Mouse (Mus musculus) liver, embryonic 12.5 days (tissue): Measurements from ENCODE around the gene Grik3. TPM values are rescaled to one million over a fixed set of nuclear protein-coding genes. Genes with fewer than 3 reads are reported as not detected.

ENCODE experiments used
- ATAC-seq: fragments of 200-750 bp; cut with Nextera tagmentation; 2 replicates; pipeline ENCODE4 v1.8.0; 2017; ENCODE audit warnings: moderate number of reproducible peaks, mild to moderate bottlenecking, moderate library complexity
- H3K27ac ChIP-seq: fragments of 300-500 bp; sonication (generic); 2 replicates; pipeline ENCODE4 v1.5.1; 2016; ENCODE audit warnings: mild to moderate bottlenecking
- H3K27me3 ChIP-seq: fragments of 300-500 bp; sonication (generic); replicated peaks from 2 replicates; pipeline ENCODE4 v1.6.1; 2016; ENCODE audit warnings: mild to moderate bottlenecking, moderate library complexity
- H3K36me3 ChIP-seq: fragments of 300-500 bp; sonication (generic); 2 replicates; pipeline ENCODE4 v1.6.1; 2016; ENCODE audit warnings: mild to moderate bottlenecking, moderate library complexity
- H3K4me1 ChIP-seq: fragments of 300-500 bp; sonication (generic); 2 replicates; pipeline ENCODE4 v1.6.1; 2016
- H3K4me2 ChIP-seq: fragments of 300-500 bp; sonication (generic); 2 replicates; pipeline ENCODE4 v1.6.1; 2016; ENCODE audit warnings: mild to moderate bottlenecking, moderate library complexity
- H3K4me3 ChIP-seq: fragments of 300-500 bp; sonication (generic); 2 replicates; pipeline ENCODE4 v1.5.1; 2016; ENCODE audit warnings: mild to moderate bottlenecking, moderate library complexity
- H3K9ac ChIP-seq: fragments of 300-500 bp; sonication (generic); 2 replicates; pipeline ENCODE4 v1.6.1; 2016; ENCODE audit warnings: mild to moderate bottlenecking, moderate library complexity
- H3K9me3 ChIP-seq: fragments of 300-500 bp; sonication (generic); replicated peaks from 2 replicates; pipeline ENCODE4 v1.6.1; 2016; ENCODE audit warnings: mild to moderate bottlenecking, moderate library complexity
- WGBS: fragments of 180-500 bp; shearing (Covaris S2); methylation state at CpG from one replicate; pipeline ENCODE4 v1.1.7; 2016; ENCODE audit not compliant: insufficient replicate concordance; 5-methylcytosine and 5-hydroxymethylcytosine counted together
- polyA plus RNA-seq: library from polyadenylated mRNA; unstranded; fragments of >200 nt; fragmentation: Nextera tagmentation; extraction: Ambion mirVana; gene quantifications from 2 replicates; pipeline ENCODE4 v1.2.1, GENCODE M21; 2016

Gene Grik3
- polyA plus RNA-seq, 1 experiment from 2014 or later = not detected

DNA sequence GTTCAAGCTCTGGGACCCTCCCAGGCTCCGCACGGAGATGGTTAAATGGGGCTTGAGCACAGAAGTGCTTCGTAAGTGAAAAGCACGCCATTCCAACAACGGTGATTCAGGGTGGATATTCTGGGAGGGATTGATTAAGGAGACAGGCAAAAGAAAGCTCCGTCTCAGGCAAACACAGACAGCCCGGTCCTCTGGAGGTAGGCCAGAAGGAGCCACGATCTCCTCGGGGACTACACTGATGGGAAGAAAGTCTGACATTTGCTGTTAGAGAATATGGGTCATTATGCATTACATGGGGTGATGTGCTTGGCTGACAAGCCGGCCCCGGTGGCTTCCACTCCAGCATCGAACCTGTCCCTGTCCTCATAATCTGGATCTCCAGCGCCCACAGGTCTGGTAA is 146.9 kb downstream of the Grik3 start:
- H3K27me3 ChIP-seq = no peaks in the 10 kb centered on the region
- H3K36me3 ChIP-seq = no peaks in the 10 kb centered on the region
- H3K4me3 ChIP-seq = no peak overlapping the region
- no peak for ATAC-seq
- H3K9me3 ChIP-seq = no peaks in the 10 kb centered on the region
- no peak overlapping the region for H3K27ac ChIP-seq
- 70% methylated on average over 13 of the region's 13 CpGs for WGBS
- H3K4me2 ChIP-seq = no peak overlapping the region
- H3K9ac ChIP-seq = no peak overlapping the region
- no peaks in the 10 kb centered on the region for H3K4me1 ChIP-seq

DNA sequence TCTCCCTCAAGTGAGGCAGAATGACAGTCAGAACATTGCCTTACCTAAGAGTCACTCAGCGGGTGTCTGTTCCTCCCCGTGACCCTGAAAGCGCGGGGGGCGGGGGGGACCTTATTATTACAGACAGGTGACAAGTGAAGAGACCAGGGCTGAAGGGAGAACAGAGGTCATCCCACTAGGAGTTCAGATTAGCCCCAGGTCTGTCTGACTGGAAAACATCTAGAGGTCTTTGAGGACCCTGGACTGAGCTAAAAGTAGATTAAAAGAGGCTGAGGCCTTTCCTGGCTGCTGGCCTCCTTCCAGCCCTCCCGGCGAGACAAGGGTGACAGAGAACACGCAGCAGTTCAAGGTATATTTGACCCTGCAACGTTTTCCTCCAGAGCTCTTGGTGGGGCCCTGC is 150.0 kb downstream of the Grik3 start:
- Histone ChIP-seq H3K4me2 (no peak overlapping the region), H3K9ac (no peak overlapping the region), H3K4me3 (no peak overlapping the region), H3K27me3 (no peaks in the 10 kb centered on the region), H3K4me1 (no peaks in the 10 kb centered on the region), H3K9me3 (no peaks in the 10 kb centered on the region), H3K27ac (no peak overlapping the region), H3K36me3 (no peaks in the 10 kb centered on the region)
- ATAC-seq = no peak
- WGBS = 69% methylated on average over 9 of the region's 9 CpGs

DNA sequence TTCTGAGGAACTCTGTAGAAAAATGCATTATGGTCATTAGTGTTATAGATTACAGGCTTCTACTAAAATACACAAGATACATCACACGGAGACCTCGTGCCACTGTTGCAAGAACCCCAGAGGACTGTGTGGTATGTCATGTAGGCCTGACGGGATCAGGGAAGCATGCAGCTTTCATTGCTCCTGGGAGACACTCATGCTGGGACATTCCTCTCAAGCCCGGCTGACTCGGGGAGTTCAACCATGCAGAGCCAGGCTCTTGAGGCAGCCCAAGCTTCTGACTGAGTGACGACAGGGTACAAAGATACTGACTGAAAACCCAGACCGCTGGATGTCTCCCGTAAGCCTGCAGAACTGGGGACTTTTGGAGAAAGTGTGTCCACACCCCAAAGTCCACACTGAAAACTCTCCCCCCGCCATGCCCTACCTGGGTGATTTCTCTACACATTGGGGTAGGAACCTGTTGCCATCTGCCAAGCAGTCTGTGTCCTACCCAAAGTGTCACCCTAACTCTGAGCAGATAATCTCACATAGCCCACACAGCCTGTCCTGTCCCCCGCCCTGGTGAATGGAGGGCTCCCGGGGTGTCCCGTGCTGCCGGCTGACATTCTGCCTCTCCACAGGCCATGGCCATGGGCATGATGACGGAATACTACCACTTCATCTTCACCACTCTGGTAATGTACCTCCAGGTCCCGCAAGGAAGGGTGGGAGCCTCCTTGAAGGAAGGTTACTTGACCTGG is 150.6 kb downstream of the Grik3 start:
- no peaks in the 10 kb centered on the region for H3K9me3 ChIP-seq
- 72% methylated on average over 15 of the region's 15 CpGs for WGBS
- no peak overlapping the region for H3K4me2 ChIP-seq
- H3K4me3 ChIP-seq = no peak overlapping the region
- no peaks in the 10 kb centered on the region for H3K36me3 ChIP-seq
- H3K9ac ChIP-seq = no peak overlapping the region
- H3K27ac ChIP-seq = no peak overlapping the region
- ATAC-seq = no peak
- H3K27me3 ChIP-seq = no peaks in the 10 kb centered on the region
- no peaks in the 10 kb centered on the region for H3K4me1 ChIP-seq

DNA sequence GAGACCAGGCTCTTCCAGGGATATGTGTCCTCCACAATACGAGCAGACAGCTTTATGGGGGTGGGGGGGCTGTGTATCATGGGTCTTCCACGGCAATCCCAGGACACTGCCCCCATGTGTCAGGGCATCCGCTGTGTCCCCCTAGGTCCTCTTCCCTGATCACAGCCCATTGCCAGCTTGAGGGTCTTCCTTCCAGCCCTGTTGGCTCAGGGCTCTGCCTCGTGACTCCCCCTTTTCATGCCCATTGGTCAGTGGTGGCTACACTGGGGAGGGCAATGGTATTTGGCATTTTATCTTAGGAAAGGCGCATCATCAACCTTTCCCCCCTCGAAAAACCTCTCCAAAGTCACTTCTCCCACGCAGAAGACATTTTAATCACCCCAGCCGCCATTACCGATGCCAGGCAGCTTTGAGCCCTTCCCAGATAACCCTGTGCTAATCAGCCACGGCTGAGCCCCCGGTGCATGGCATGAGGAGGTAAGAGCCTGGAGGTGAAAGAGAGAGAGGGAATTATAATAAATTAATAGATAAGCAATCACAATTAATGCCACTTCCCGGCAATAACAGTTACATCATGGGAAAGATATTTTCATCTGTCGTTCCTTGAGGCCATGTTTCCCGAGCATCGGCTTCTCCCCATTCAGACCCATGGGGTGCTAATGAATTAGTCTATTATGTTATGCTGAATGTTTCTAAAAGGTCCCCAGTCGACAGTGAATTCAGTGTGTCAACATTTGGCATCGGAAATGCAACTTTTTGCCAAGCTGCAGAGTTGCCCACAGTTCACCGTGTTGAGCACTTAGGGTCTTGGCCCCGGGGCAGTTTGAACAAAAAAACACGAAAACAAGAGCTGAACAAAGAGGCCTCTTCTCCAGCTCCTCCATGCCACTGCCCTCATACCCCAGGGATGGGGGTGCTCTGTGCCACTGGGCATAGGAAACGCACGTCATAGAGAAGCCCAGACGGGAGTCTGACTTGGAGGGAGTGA is 154.4 kb downstream of the Grik3 start:
- Histone ChIP-seq H3K4me2 (no peak overlapping the region), H3K4me3 (no peak overlapping the region), H3K9me3 (no peaks in the 10 kb centered on the region), H3K4me1 (no peaks in the 10 kb centered on the region), H3K27ac (no peak overlapping the region), H3K9ac (no peak overlapping the region), H3K36me3 (no peaks in the 10 kb centered on the region), H3K27me3 (0 out of 2 replicates have a peak, but pooled peaks cover 3% of the 10 kb centered on the region)
- WGBS = 69% methylated on average over 23 of the region's 23 CpGs
- no peak for ATAC-seq

DNA sequence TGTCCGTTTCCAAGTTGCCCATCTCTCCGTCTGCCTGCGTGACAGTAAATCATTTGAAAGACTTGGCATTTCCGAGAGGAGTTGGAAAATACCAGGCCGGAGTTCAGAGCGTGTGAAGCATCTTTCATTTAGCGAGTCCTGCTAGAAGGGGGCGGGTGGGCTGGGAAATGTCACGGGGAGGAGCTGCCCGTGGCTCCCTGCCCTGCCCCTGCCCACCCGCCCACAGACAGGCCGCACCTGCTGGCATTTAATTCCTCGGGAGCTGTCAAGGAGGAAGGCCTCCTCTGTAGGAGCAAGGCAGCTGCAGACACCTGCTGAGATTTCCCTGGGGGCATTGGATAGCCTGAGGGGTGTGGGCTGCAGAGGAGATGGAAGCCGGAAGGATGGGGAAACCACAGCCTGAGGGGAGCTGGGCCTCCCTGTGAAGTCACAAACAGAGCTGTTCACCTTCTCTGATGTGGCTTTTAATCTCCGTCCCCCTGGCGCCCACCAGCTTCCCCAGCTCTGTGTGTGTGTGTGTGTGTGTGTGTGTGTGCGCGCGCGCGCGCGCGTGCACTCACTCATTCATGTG is 161.3 kb downstream of the Grik3 start:
- H3K4me3 ChIP-seq = no peak overlapping the region
- no peak overlapping the region for H3K9ac ChIP-seq
- 37% methylated on average over 24 of the region's 24 CpGs for WGBS
- H3K9me3 ChIP-seq = no peaks in the 10 kb centered on the region
- H3K4me2 ChIP-seq = no peak overlapping the region
- H3K36me3 ChIP-seq = no peaks in the 10 kb centered on the region
- H3K4me1 ChIP-seq = no peaks in the 10 kb centered on the region
- no peak overlapping the region for H3K27ac ChIP-seq
- no peak for ATAC-seq
- peaks cover 3% of the 10 kb centered on the region; the same call in 1 of the 2 replicates for H3K27me3 ChIP-seq

DNA sequence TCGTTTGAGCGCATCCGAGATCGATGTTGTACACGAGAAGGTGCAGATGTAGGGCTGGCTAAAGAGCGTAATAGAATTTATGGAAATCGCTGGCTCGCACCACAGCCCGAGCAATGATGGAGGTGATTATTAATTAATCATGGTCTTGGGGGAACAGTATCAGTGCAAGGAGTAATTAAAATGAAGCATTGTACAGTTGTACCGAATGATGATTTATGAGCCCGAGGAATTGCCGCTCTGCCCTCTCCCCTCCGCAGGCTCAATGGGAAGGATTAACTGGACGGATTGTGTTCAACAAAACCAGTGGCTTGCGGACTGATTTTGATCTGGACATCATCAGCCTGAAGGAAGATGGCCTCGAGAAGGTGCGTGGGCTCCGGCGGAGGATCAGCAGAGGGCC is 165.5 kb downstream of the Grik3 start:
- Histone ChIP-seq H3K27ac (no peak overlapping the region), H3K4me1 (no peaks in the 10 kb centered on the region), H3K4me3 (no peak overlapping the region), H3K36me3 (no peaks in the 10 kb centered on the region), H3K9ac (no peak overlapping the region), H3K9me3 (no peaks in the 10 kb centered on the region), H3K27me3 (no peaks in the 10 kb centered on the region), H3K4me2 (no peak overlapping the region)
- 81% methylated on average over 19 of the region's 19 CpGs for WGBS
- ATAC-seq = no peak

DNA sequence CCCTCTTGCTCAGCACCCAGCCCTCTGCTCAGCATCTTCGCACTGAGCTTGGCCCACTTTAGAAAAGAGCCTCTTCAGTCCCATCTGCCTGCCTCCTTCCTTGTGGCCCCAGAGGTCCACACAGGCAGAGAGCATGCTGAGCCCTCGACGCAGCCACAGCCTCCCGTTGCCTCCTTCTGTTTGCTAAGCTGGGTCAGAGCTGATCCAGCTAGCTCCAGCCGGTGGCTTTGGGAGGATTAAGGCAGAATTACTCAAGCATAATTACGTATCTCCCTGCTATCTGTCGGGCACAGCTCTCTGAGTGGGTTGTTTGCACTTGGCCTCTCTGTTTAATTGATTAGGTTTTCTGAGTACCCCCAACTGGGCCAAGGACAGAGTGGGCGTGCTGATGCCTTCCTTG is 167.9 kb downstream of the Grik3 start:
- WGBS = 55% methylated on average over 8 of the region's 8 CpGs

DNA sequence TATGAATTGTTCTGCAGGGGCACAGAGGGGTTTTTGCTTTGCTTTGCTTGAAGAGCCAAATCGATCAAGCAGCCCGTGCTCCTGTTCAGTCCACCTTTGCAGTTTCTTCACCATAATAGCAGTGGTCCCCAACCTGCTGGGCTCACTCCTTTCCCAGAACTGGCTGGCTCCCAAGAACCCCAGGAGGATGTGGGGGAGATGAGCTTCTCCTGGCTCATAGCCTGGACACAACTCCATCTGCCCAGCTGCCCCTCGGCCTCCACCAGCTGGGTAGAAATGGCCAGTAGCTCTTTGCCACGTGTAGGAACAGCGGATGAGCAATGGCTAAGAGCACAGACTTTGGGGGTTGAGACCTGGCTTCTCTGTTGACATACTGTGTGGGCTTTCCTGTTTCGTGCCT is 171.5 kb downstream of the Grik3 start:
- 59% methylated on average over 6 of the region's 6 CpGs for WGBS
- no peaks in the 10 kb centered on the region; the same call in 1 of the 2 replicates for H3K27me3 ChIP-seq
- no peaks in the 10 kb centered on the region for H3K9me3 ChIP-seq
- no peak overlapping the region for H3K27ac ChIP-seq
- H3K4me2 ChIP-seq = no peak overlapping the region
- no peaks in the 10 kb centered on the region for H3K36me3 ChIP-seq
- H3K4me3 ChIP-seq = no peak overlapping the region
- ATAC-seq = no peak
- H3K9ac ChIP-seq = no peak overlapping the region
- H3K4me1 ChIP-seq = no peaks in the 10 kb centered on the region

More for the DNA sequence above, 167.9 kb downstream of the Grik3 start:
- Histone ChIP-seq H3K4me3 (no peak overlapping the region), H3K9me3 (no peaks in the 10 kb centered on the region), H3K4me1 (no peaks in the 10 kb centered on the region), H3K9ac (no peak overlapping the region), H3K4me2 (no peak overlapping the region), H3K27me3 (no peaks in the 10 kb centered on the region; the same call in 1 of the 2 replicates), H3K27ac (no peak overlapping the region), H3K36me3 (no peaks in the 10 kb centered on the region)
- no peak for ATAC-seq

DNA sequence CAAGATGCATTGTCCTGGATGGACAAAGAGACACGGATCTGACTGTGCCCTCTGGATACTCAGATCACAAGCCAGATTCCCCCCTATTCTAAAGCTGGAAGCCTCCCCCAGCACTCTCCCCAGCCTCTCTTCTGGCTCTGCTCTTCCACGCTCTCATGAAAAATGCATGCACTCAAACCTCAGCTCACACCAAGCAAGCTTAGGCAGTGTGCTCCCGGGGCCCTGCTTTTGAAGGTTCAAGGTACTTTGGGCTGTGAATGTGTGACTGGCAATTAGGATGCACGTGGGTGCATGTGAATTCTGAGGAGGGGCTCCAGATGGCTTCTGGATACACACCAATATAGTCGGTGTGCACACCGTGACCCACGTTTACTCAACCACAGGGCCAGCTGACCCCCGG is 172.8 kb downstream of the Grik3 start:
- H3K27ac ChIP-seq = no peak overlapping the region
- no peaks in the 10 kb centered on the region; the same call in 1 of the 2 replicates for H3K27me3 ChIP-seq
- H3K9ac ChIP-seq = no peak overlapping the region
- ATAC-seq = no peak
- H3K4me3 ChIP-seq = no peak overlapping the region
- H3K36me3 ChIP-seq = no peaks in the 10 kb centered on the region
- no peak overlapping the region for H3K4me2 ChIP-seq
- H3K4me1 ChIP-seq = no peaks in the 10 kb centered on the region
- no peaks in the 10 kb centered on the region for H3K9me3 ChIP-seq
- WGBS = 65% methylated on average over 8 of the region's 8 CpGs

DNA sequence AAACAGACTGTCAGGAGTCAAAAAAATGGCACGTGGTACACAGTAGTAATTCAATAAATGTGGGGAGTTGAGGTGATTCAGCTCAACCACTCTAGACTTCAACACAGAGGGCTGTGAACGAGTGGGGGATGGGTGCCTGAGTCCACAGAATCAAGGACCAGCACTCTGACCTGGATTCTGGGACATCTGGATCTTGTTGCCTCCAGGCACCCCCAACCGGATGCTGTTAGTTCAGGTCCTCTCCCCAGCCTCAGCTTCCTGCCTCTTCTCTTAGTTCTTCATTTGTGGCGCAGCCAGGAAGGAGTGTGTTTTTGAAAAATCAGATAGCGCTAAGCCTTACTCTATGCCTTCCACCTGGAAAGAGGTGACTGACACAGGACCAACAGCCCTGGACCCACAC is 175.5 kb downstream of the Grik3 start:
- no peaks in the 10 kb centered on the region; the same call in 1 of the 2 replicates for H3K27me3 ChIP-seq
- 48% methylated on average over 5 of the region's 5 CpGs for WGBS
- ATAC-seq = no peak
- H3K4me3 ChIP-seq = no peak overlapping the region
- no peak overlapping the region for H3K9ac ChIP-seq
- H3K9me3 ChIP-seq = no peaks in the 10 kb centered on the region
- no peak overlapping the region for H3K4me2 ChIP-seq
- no peak overlapping the region for H3K27ac ChIP-seq
- no peaks in the 10 kb centered on the region for H3K36me3 ChIP-seq
- no peaks in the 10 kb centered on the region for H3K4me1 ChIP-seq

DNA sequence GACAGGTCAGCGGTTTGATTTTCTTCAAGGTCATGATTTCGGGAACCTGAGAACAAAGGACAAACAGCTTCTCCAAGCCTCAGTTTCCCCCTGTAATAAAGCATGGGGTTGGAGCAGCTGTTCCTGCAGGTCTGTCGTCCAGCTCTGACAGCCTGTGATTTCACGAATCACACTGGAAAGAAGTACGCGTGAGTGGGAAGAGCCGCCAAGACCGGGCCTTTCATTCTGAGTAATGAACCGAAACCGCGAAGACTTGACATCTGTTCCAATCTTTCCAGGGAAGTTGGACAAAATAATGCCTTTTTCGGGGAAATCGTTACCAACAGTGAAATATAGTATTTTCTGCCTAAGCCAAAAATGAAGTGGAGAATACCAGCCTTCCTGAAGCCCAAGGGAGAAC is 191.5 kb downstream of the Grik3 start:
- no peaks in the 10 kb centered on the region for H3K9me3 ChIP-seq
- no peak overlapping the region for H3K4me2 ChIP-seq
- WGBS = 83% methylated on average over 13 of the region's 13 CpGs
- no peaks in the 10 kb centered on the region for H3K36me3 ChIP-seq
- no peak overlapping the region for H3K4me3 ChIP-seq
- ATAC-seq = no peak
- no peak overlapping the region for H3K9ac ChIP-seq
- H3K4me1 ChIP-seq = no peaks in the 10 kb centered on the region
- H3K27ac ChIP-seq = no peak overlapping the region
- 0 out of 2 replicates have a peak, but pooled peaks cover under 1% of the 10 kb centered on the region for H3K27me3 ChIP-seq

DNA sequence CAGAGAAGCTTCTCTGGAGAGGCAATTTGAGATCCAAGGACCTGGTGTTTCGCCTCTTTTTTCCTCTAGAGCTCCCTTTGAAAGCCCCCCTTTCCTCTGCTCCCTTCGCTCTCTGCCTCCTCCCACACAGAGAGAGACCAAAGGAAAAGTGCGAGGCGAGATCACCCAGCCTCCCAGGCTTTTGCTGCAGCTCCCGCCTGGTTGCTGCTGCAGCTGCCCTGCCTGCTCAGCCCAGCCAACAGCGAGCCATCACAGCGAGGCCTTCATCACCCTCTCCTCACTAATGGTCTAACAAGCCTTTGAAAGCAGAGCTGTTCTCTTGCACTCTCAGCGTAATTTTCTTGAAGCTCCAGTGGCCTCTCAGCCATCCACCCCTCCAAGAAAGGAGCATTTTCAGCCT is 196.6 kb downstream of the Grik3 start:
- no peak for ATAC-seq
- no peak overlapping the region for H3K4me2 ChIP-seq
- H3K9ac ChIP-seq = no peak overlapping the region
- H3K4me1 ChIP-seq = no peaks in the 10 kb centered on the region
- H3K9me3 ChIP-seq = no peaks in the 10 kb centered on the region
- 31% methylated on average over 8 of the region's 8 CpGs for WGBS
- H3K27me3 ChIP-seq = 0 out of 2 replicates have a peak, but pooled peaks cover 9% of the 10 kb centered on the region
- no peak overlapping the region for H3K4me3 ChIP-seq
- no peaks in the 10 kb centered on the region for H3K36me3 ChIP-seq
- H3K27ac ChIP-seq = no peak overlapping the region
